In the genomic region with DNA sequence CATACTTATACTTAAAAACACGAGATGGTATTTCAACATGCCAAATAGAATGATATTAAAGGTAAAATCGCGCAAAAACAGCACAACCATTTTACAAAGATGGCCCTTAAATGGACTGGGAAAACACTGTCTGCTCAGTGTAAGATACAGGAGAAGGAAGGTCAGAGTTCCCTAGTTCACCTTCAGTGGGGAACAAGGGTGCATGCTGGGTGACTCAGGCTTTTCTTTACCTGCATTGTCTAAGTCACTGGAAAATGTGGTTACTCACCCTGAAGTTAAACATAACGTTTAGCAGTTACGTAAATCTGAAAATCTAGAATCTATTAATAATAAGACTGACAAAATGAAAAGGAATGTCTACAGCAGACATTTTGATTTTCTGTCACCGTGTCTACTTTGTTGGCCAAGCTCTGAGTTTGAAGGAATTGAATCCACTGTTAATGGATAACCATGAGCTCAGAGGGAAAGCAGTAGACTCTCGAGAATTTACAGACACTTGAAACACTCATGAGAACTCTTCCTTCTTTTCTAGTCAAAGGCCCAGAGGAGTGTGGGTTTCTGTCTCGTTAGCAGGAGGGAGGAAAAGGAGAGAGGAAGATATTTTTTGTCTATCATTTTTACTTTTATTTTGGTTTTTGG, we compare ENCODE assay signal across 24 mouse cellular contexts.
DNase-seq lines count a peak whose midpoint lies in the region; ATAC-seq and TF ChIP-seq lines count a peak whose summit lies in the region.
"Had no signal": no experiment of that assay in that cellular context is flagged by ENCODE, and none has a peak within 500 bp of the region (broad histone marks: within the 10 kb centered on the region; RNA-seq: fewer than 3 reads in every experiment).

No protein-coding gene starts in this region.

- DNase-seq in lung, embryonic 14.5 days, result peak; percentile 27
- DNase-seq in lung, adult 18-20 months, result no peak
- DNase-seq in CH12.LX (ENCODE audit: extremely low read depth), result no peak
- peak; percentile 50 for DNase-seq in Patski (ENCODE audit: low read depth, low spot score)
- DNase-seq in stomach, postnatal 0 days (ENCODE audit: low spot score), result no peak
- no peak for DNase-seq in right cerebral cortex, postnatal 4 days
- DNase-seq in embryo, embryonic 10 days (ENCODE audit: low spot score), result no peak
- DNase-seq: adrenal gland, adult 8-10 months; adrenal gland, postnatal 36 days; B cell, adult 2 months; cerebellum, adult 2 months; cerebellum, postnatal 10 days; embryo, embryonic 11 days; gastrocnemius, postnatal 36 days; heart, adult 18-20 months; heart, postnatal 10 days had no signal

- no peaks in the 10 kb centered on the region for H3K79me2 ChIP-seq in CH12.LX (replicated peaks; ENCODE audit: control insufficient read depth, extremely low read depth, insufficient read depth, poor library complexity, severe bottlenecking)

- no peak for TF ChIP-seq RAD21 in CH12.LX (IDR thresholded peaks at IDR 0.05; ENCODE audit: low read depth, low read length)

- no peak for TF ChIP-seq CTCF in lung, embryonic 14.5 days (IDR thresholded peaks at IDR 0.05; ENCODE audit: low read depth)
- TF ChIP-seq CTCF in CH12.LX (conservative IDR thresholded peaks at IDR 0.05 in 1 of 2, IDR thresholded peaks at IDR 0.05 in 1 of 2; ENCODE audit: low read depth in 2 of 2, low read length in 2 of 2) (no peak), Patski (IDR thresholded peaks at IDR 0.05) (no peak)
- no peak for TF ChIP-seq CTCF in stomach, postnatal 0 days (IDR thresholded peaks at IDR 0.05; ENCODE audit: low read depth)

- dilution Hi-C loops in CH12.LX (cut with MboI; ENCODE audit: extremely low pct_ligation_motif_present, extremely low pct_unique_long_range_greater_than_20kb, low sequenced_read_pairs), result no loop called here

- POLR2A ChIA-PET in Patski (lab: Charles Lee), result no interaction called here

- CTCF ChIA-PET in Patski (lab: Charles Lee), result no interaction called here

- no peak overlapping the region for H3K4me3 ChIP-seq in lung, embryonic 14.5 days (ENCODE audit: low read depth, low read length)
- H3K4me3 ChIP-seq in CH12.LX (replicated peaks in 1 of 3; ENCODE audit: low read depth in 2 of 3, low read length in 2 of 3, poor library complexity in 1 of 3), result no peak overlapping the region
- H3K4me3 ChIP-seq in stomach, postnatal 0 days (ENCODE audit: low read depth, low read length), result no peak overlapping the region
- H3K4me3 ChIP-seq: embryonic facial prominence, embryonic 15.5 days; erythroblast, embryonic 14.5 days; forebrain, embryonic 10.5 days; heart, embryonic 10.5 days; hindbrain, embryonic 13.5 days had no signal

- H3K36me3 ChIP-seq in lung, embryonic 14.5 days (ENCODE audit: insufficient read depth), result no peaks in the 10 kb centered on the region
- no peaks in the 10 kb centered on the region for H3K36me3 ChIP-seq in CH12.LX (replicated peaks in 1 of 2; ENCODE audit: control insufficient read depth in 1 of 2, insufficient read depth in 1 of 2, low read length in 1 of 2)
- H3K36me3 ChIP-seq in stomach, postnatal 0 days (ENCODE audit: control insufficient read depth, insufficient read depth, low read length), result no peaks in the 10 kb centered on the region
- H3K36me3 ChIP-seq: embryonic facial prominence, embryonic 15.5 days; forebrain, embryonic 10.5 days; heart, embryonic 10.5 days; hindbrain, embryonic 13.5 days had no signal

- in situ Hi-C loops in CH12.LX (cut with MboI; ENCODE audit: low pct_ligation_motif_present, low pct_unique_long_range_greater_than_20kb, low sequenced_read_pairs), result no loop called here
- in situ Hi-C loops in Patski (cut with MboI; ENCODE audit: low pct_unique_long_range_greater_than_20kb), result no loop called here

- no peaks in the 10 kb centered on the region for H3K27me3 ChIP-seq in lung, embryonic 14.5 days (ENCODE audit: insufficient read depth, low read length)
- H3K27me3 ChIP-seq in CH12.LX (replicated peaks), result no peaks in the 10 kb centered on the region
- no peaks in the 10 kb centered on the region for H3K27me3 ChIP-seq in Patski
- H3K27me3 ChIP-seq in stomach, postnatal 0 days (ENCODE audit: control insufficient read depth, insufficient read depth, low read length), result no peaks in the 10 kb centered on the region
- H3K27me3 ChIP-seq: embryonic facial prominence, embryonic 15.5 days; hindbrain, embryonic 13.5 days had no signal

- H3K9ac ChIP-seq in lung, embryonic 14.5 days, result no peak overlapping the region
- H3K9ac ChIP-seq in CH12.LX (ENCODE audit: insufficient read depth, low read depth), result no peak overlapping the region
- H3K9ac ChIP-seq in stomach, postnatal 0 days (ENCODE audit: low read length), result no peak overlapping the region
- H3K9ac ChIP-seq: embryonic facial prominence, embryonic 15.5 days; hindbrain, embryonic 13.5 days had no signal

- 70% methylated on average over 8 of the region's 8 CpGs for WGBS in lung, embryonic 14.5 days
- WGBS in stomach, postnatal 0 days, result 55% methylated on average over 8 of the region's 8 CpGs

- no peaks in the 10 kb centered on the region for H3K4me1 ChIP-seq in lung, embryonic 14.5 days (ENCODE audit: insufficient read depth)
- H3K4me1 ChIP-seq in CH12.LX (ENCODE audit: control insufficient read depth in 1 of 2, insufficient read depth in 2 of 2), result no peaks in the 10 kb centered on the region
- no peaks in the 10 kb centered on the region for H3K4me1 ChIP-seq in stomach, postnatal 0 days (replicated peaks; ENCODE audit: control insufficient read depth, insufficient read depth)
- H3K4me1 ChIP-seq: embryonic facial prominence, embryonic 15.5 days; forebrain, embryonic 10.5 days; heart, embryonic 10.5 days; hindbrain, embryonic 13.5 days had no signal

- no peak overlapping the region for H3K4me2 ChIP-seq in lung, embryonic 14.5 days
- 0 out of 2 replicates have a peak overlapping the region, but pooled peaks have one; percentile 21 for H3K4me2 ChIP-seq in CH12.LX (ENCODE audit: insufficient read depth, low read depth, poor library complexity, severe bottlenecking)
- H3K4me2 ChIP-seq in stomach, postnatal 0 days (replicated peaks; ENCODE audit: low read depth), result no peak overlapping the region
- H3K4me2 ChIP-seq: embryonic facial prominence, embryonic 15.5 days; hindbrain, embryonic 13.5 days had no signal

- TF ChIP-seq POLR2A in CH12.LX (IDR thresholded peaks at IDR 0.05; ENCODE audit: low read depth, low read length), result no peak

- peak; percentile 73 for ATAC-seq in lung, embryonic 14.5 days (ENCODE audit: insufficient read depth)
- peak; percentile 83 for ATAC-seq in Patski
- ATAC-seq in stomach, postnatal 0 days (ENCODE audit: low FRiP score, low TSS enrichment), result peak; percentile 88
- ATAC-seq: CD4-positive, CD25-positive, alpha-beta regulatory T cell, adult 4 months; forebrain, embryonic 14.5 days; hindbrain, postnatal 0 days had no signal

- H3K27ac ChIP-seq in lung, embryonic 14.5 days (ENCODE audit: low read depth), result peak overlapping the region; percentile 8
- H3K27ac ChIP-seq in CH12.LX (ENCODE audit: insufficient read depth, low read depth), result no peak overlapping the region
- H3K27ac ChIP-seq in stomach, postnatal 0 days (replicated peaks), result no peak overlapping the region
- H3K27ac ChIP-seq: embryonic facial prominence, embryonic 15.5 days; forebrain, embryonic 10.5 days; heart, embryonic 10.5 days; hindbrain, embryonic 13.5 days; hindbrain, postnatal 0 days had no signal

- no peaks in the 10 kb centered on the region for H3K9me3 ChIP-seq in lung, embryonic 14.5 days (ENCODE audit: low read depth, low read length)
- no peaks in the 10 kb centered on the region for H3K9me3 ChIP-seq in CH12.LX (replicated peaks; ENCODE audit: low read length)
- H3K9me3 ChIP-seq in stomach, postnatal 0 days (ENCODE audit: control insufficient read depth, low read length), result no peaks in the 10 kb centered on the region
- H3K9me3 ChIP-seq: embryonic facial prominence, embryonic 15.5 days; forebrain, embryonic 10.5 days; heart, embryonic 10.5 days; hindbrain, embryonic 13.5 days had no signal

- no peak for TF ChIP-seq EP300 in CH12.LX (IDR thresholded peaks at IDR 0.05; ENCODE audit: low read length)
- TF ChIP-seq EP300 in stomach, postnatal 0 days (optimal IDR thresholded peaks at IDR 0.05), result no peak

TF ChIP-seq in CH12.LX, 34 proteins besides CTCF, POLR2A, EP300 and RAD21:
- TF ChIP-seq USF2 (conservative IDR thresholded peaks at IDR 0.05; ENCODE audit: low read depth, low read length) (no peak), JUND (conservative IDR thresholded peaks at IDR 0.05; ENCODE audit: low read depth, low read length) (no peak), MEF2A (IDR thresholded peaks at IDR 0.05; ENCODE audit: borderline replicate concordance, low read depth, low read length) (no peak), TBP (conservative IDR thresholded peaks at IDR 0.05; ENCODE audit: low read depth, low read length) (no peak), UBTF (IDR thresholded peaks at IDR 0.05; ENCODE audit: low read depth, low read length) (no peak), NRF1 (IDR thresholded peaks at IDR 0.05; ENCODE audit: low read depth, low read length) (no peak), TCF12 (IDR thresholded peaks at IDR 0.05; ENCODE audit: low read depth, low read length) (no peak), ZNF384 (IDR thresholded peaks at IDR 0.05; ENCODE audit: low read depth, low read length) (no peak), ETS1 (conservative IDR thresholded peaks at IDR 0.05; ENCODE audit: low read depth, low read length) (no peak), KAT2A (IDR thresholded peaks at IDR 0.05; ENCODE audit: insufficient replicate concordance, low read length) (no peak), POLR2AphosphoS2 (IDR thresholded peaks at IDR 0.05; ENCODE audit: low read depth, low read length) (no peak), USF1 (IDR thresholded peaks at IDR 0.05; ENCODE audit: low read depth, low read length) (no peak), IRF4 (IDR thresholded peaks at IDR 0.05; ENCODE audit: low read depth, low read length) (no peak), ZKSCAN1 (IDR thresholded peaks at IDR 0.05; ENCODE audit: borderline replicate concordance, low read depth, low read length) (no peak), MAZ (IDR thresholded peaks at IDR 0.05; ENCODE audit: low read depth, low read length) (no peak), HCFC1 (IDR thresholded peaks at IDR 0.05; ENCODE audit: low read depth, low read length) (no peak)

Comparison
In these comparisons a context has a peak if more than half of its experiments do, and no peak if none do; other contexts are left out.
1. DNase-seq: peak in lung, embryonic 14.5 days (single experiment) and Patski (single experiment); none in lung, adult 18-20 months (0 of 2), CH12.LX (single experiment), stomach, postnatal 0 days (single experiment), right cerebral cortex, postnatal 4 days (single experiment) and embryo, embryonic 10 days (single experiment).
2. Peak in every context shown above with its lines, with median percentiles within 50 percentile points of each other: ATAC-seq.